Mouse (Mus musculus): ENCODE measurements at regions not wholly inside any gene's neighbourhood (a gene's known extent, or its start where the extent isn't known, plus 50 kb on each side); places are given as distances from the start of the nearest gene placed in this dataset.

- no peaks in the 10 kb centered on the region for H3K27me3 ChIP-seq (ENCODE audit: control insufficient read depth, insufficient read depth, low read length)
- H3K4me3 ChIP-seq (ENCODE audit: low read depth, low read length): no peak overlapping the region
- no peaks in the 10 kb centered on the region for H3K4me1 ChIP-seq (ENCODE audit: control insufficient read depth, insufficient read depth, insufficient read length, low read length)
- no peaks in the 10 kb centered on the region for H3K36me3 ChIP-seq (ENCODE audit: control insufficient read depth, insufficient read depth, low read length)
- TF ChIP-seq CTCF (IDR thresholded peaks at IDR 0.05; ENCODE audit: extremely low read depth, insufficient read length, insufficient replicate concordance, low read depth, low read length) (no peak), POLR2A (IDR thresholded peaks at IDR 0.05; ENCODE audit: low read depth, low read length) (no peak)
- no peak overlapping the region for H3K27ac ChIP-seq (ENCODE audit: insufficient read depth, low read depth, low read length)
- 70% methylated on average over 5 of the region's 5 CpGs for WGBS
Measured at GRCm38 (mm10) chr4:153303521-153303920, 179.1 kb downstream of the Ajap1 start.

GRCm38 (mm10) chr4:153302855-153303254 is 179.8 kb downstream of the Ajap1 start:
- no peak overlapping the region for H3K4me3 ChIP-seq (ENCODE audit: low read depth, low read length)

GRCm38 (mm10) chr4:153298277-153298676 is 184.3 kb downstream of the Ajap1 start:
- Histone ChIP-seq H3K4me3 (ENCODE audit: low read depth, low read length) (no peak overlapping the region), H3K4me1 (ENCODE audit: control insufficient read depth, insufficient read depth, insufficient read length, low read length) (no peaks in the 10 kb centered on the region), H3K27ac (ENCODE audit: insufficient read depth, low read depth, low read length) (no peak overlapping the region), H3K27me3 (ENCODE audit: control insufficient read depth, insufficient read depth, low read length) (no peaks in the 10 kb centered on the region), H3K36me3 (ENCODE audit: control insufficient read depth, insufficient read depth, low read length) (no peaks in the 10 kb centered on the region)
- WGBS: 42% methylated on average over 5 of the region's 5 CpGs
- TF ChIP-seq CTCF (IDR thresholded peaks at IDR 0.05; ENCODE audit: extremely low read depth, insufficient read length, insufficient replicate concordance, low read depth, low read length) (no peak), POLR2A (IDR thresholded peaks at IDR 0.05; ENCODE audit: low read depth, low read length) (no peak)

More at GRCm38 (mm10) chr4:153302855-153303254, 179.8 kb downstream of the Ajap1 start:
- Histone ChIP-seq H3K36me3 (ENCODE audit: control insufficient read depth, insufficient read depth, low read length) (no peaks in the 10 kb centered on the region), H3K4me1 (ENCODE audit: control insufficient read depth, insufficient read depth, insufficient read length, low read length) (no peaks in the 10 kb centered on the region), H3K27ac (ENCODE audit: insufficient read depth, low read depth, low read length) (no peak overlapping the region), H3K27me3 (ENCODE audit: control insufficient read depth, insufficient read depth, low read length) (no peaks in the 10 kb centered on the region)
- no peak for TF ChIP-seq POLR2A (IDR thresholded peaks at IDR 0.05; ENCODE audit: low read depth, low read length)
- no peak for TF ChIP-seq CTCF (IDR thresholded peaks at IDR 0.05; ENCODE audit: extremely low read depth, insufficient read length, insufficient replicate concordance, low read depth, low read length)
- WGBS: 80% methylated on average over 4 of the region's 4 CpGs

GRCm38 (mm10) chr4:153294828-153295227 is 187.8 kb downstream of the Ajap1 start:
- Histone ChIP-seq H3K4me3 (ENCODE audit: low read depth, low read length) (no peak overlapping the region), H3K27ac (ENCODE audit: insufficient read depth, low read depth, low read length) (no peak overlapping the region), H3K36me3 (ENCODE audit: control insufficient read depth, insufficient read depth, low read length) (no peaks in the 10 kb centered on the region), H3K27me3 (ENCODE audit: control insufficient read depth, insufficient read depth, low read length) (no peaks in the 10 kb centered on the region), H3K4me1 (ENCODE audit: control insufficient read depth, insufficient read depth, insufficient read length, low read length) (no peaks in the 10 kb centered on the region)
- 46% methylated on average over 6 of the region's 6 CpGs for WGBS
- TF ChIP-seq CTCF (IDR thresholded peaks at IDR 0.05; ENCODE audit: extremely low read depth, insufficient read length, insufficient replicate concordance, low read depth, low read length) (no peak), POLR2A (IDR thresholded peaks at IDR 0.05; ENCODE audit: low read depth, low read length) (no peak)

GRCm38 (mm10) chr4:153293137-153293536 is 189.5 kb downstream of the Ajap1 start:
- TF ChIP-seq POLR2A (IDR thresholded peaks at IDR 0.05; ENCODE audit: low read depth, low read length): no peak
- no peak for TF ChIP-seq CTCF (IDR thresholded peaks at IDR 0.05; ENCODE audit: extremely low read depth, insufficient read length, insufficient replicate concordance, low read depth, low read length)
- no peak overlapping the region for H3K4me3 ChIP-seq (ENCODE audit: low read depth, low read length)
- no peak overlapping the region for H3K27ac ChIP-seq (ENCODE audit: insufficient read depth, low read depth, low read length)
- WGBS: 41% methylated on average over 3 of the region's 3 CpGs
- no peaks in the 10 kb centered on the region for H3K36me3 ChIP-seq (ENCODE audit: control insufficient read depth, insufficient read depth, low read length)
- H3K27me3 ChIP-seq (ENCODE audit: control insufficient read depth, insufficient read depth, low read length): no peaks in the 10 kb centered on the region
- H3K4me1 ChIP-seq (ENCODE audit: control insufficient read depth, insufficient read depth, insufficient read length, low read length): no peaks in the 10 kb centered on the region

GRCm38 (mm10) chr4:153288362-153288761 is 194.2 kb downstream of the Ajap1 start:
- Histone ChIP-seq H3K4me1 (ENCODE audit: control insufficient read depth, insufficient read depth, insufficient read length, low read length) (no peaks in the 10 kb centered on the region), H3K27me3 (ENCODE audit: control insufficient read depth, insufficient read depth, low read length) (no peaks in the 10 kb centered on the region), H3K27ac (ENCODE audit: insufficient read depth, low read depth, low read length) (no peak overlapping the region), H3K4me3 (ENCODE audit: low read depth, low read length) (no peak overlapping the region), H3K36me3 (ENCODE audit: control insufficient read depth, insufficient read depth, low read length) (no peaks in the 10 kb centered on the region)
- 75% methylated on average over 8 of the region's 8 CpGs for WGBS
- no peak for TF ChIP-seq POLR2A (IDR thresholded peaks at IDR 0.05; ENCODE audit: low read depth, low read length)
- no peak for TF ChIP-seq CTCF (IDR thresholded peaks at IDR 0.05; ENCODE audit: extremely low read depth, insufficient read length, insufficient replicate concordance, low read depth, low read length)

- Histone ChIP-seq H3K27me3 (ENCODE audit: control insufficient read depth, insufficient read depth, low read length) (no peaks in the 10 kb centered on the region), H3K4me1 (ENCODE audit: control insufficient read depth, insufficient read depth, insufficient read length, low read length) (no peaks in the 10 kb centered on the region), H3K4me3 (ENCODE audit: low read depth, low read length) (no peak overlapping the region), H3K27ac (ENCODE audit: insufficient read depth, low read depth, low read length) (no peak overlapping the region), H3K36me3 (ENCODE audit: control insufficient read depth, insufficient read depth, low read length) (no peaks in the 10 kb centered on the region)
- 77% methylated on average over 5 of the region's 5 CpGs for WGBS
- no peak for TF ChIP-seq POLR2A (IDR thresholded peaks at IDR 0.05; ENCODE audit: low read depth, low read length)
- no peak for TF ChIP-seq CTCF (IDR thresholded peaks at IDR 0.05; ENCODE audit: extremely low read depth, insufficient read length, insufficient replicate concordance, low read depth, low read length)
Measured at GRCm38 (mm10) chr4:153284209-153284608, 198.4 kb downstream of the Ajap1 start.

GRCm38 (mm10) chr4:153276571-153276970 is 206.0 kb downstream of the Ajap1 start:
- no peaks in the 10 kb centered on the region for H3K36me3 ChIP-seq (ENCODE audit: control insufficient read depth, insufficient read depth, low read length)
- no peak overlapping the region for H3K27ac ChIP-seq (ENCODE audit: insufficient read depth, low read depth, low read length)
- no peak overlapping the region for H3K4me3 ChIP-seq (ENCODE audit: low read depth, low read length)
- H3K27me3 ChIP-seq (ENCODE audit: control insufficient read depth, insufficient read depth, low read length): no peaks in the 10 kb centered on the region
- TF ChIP-seq CTCF (IDR thresholded peaks at IDR 0.05; ENCODE audit: extremely low read depth, insufficient read length, insufficient replicate concordance, low read depth, low read length) (no peak), POLR2A (IDR thresholded peaks at IDR 0.05; ENCODE audit: low read depth, low read length) (no peak)
- no peaks in the 10 kb centered on the region for H3K4me1 ChIP-seq (ENCODE audit: control insufficient read depth, insufficient read depth, insufficient read length, low read length)
- 55% methylated on average over 5 of the region's 5 CpGs for WGBS
